In genomic region chr5:114776174-114776573, GRCm38 (mm10) we compare ENCODE assay signal across 8 mouse cellular contexts. TPM values are rescaled to one million over a fixed set of nuclear protein-coding genes. Genes with fewer than 3 reads are reported as not detected.
DNase-seq lines count a peak whose midpoint lies in the region; ATAC-seq lines count a peak whose summit lies in the region.

No protein-coding gene starts in this region.

- no peaks in the 10 kb centered on the region; the same call in 1 of the 2 replicates for H3K36me3 ChIP-seq in liver, embryonic 11.5 days (ENCODE audit: control insufficient read depth, insufficient read depth, low read length)
- H3K36me3 ChIP-seq in embryonic facial prominence, embryonic 14.5 days (ENCODE audit: control insufficient read depth, insufficient read depth, low read length): no peaks in the 10 kb centered on the region
- H3K36me3 ChIP-seq in intestine, embryonic 15.5 days: no peaks in the 10 kb centered on the region
- H3K36me3 ChIP-seq in neural tube, embryonic 13.5 days: no peaks in the 10 kb centered on the region

- H3K27me3 ChIP-seq in liver, embryonic 11.5 days (replicated peaks; ENCODE audit: control insufficient read depth, insufficient read depth, low read length): no peaks in the 10 kb centered on the region
- no peaks in the 10 kb centered on the region for H3K27me3 ChIP-seq in embryonic facial prominence, embryonic 14.5 days (replicated peaks; ENCODE audit: control insufficient read depth, insufficient read depth, low read length)
- no peaks in the 10 kb centered on the region for H3K27me3 ChIP-seq in intestine, embryonic 15.5 days (replicated peaks)
- H3K27me3 ChIP-seq in neural tube, embryonic 13.5 days: no peaks in the 10 kb centered on the region

- H3K9me3 ChIP-seq in liver, embryonic 11.5 days (ENCODE audit: control insufficient read depth, low read length): no peaks in the 10 kb centered on the region
- H3K9me3 ChIP-seq in embryonic facial prominence, embryonic 14.5 days (ENCODE audit: control insufficient read depth, low read length): no peaks in the 10 kb centered on the region
- no peaks in the 10 kb centered on the region for H3K9me3 ChIP-seq in intestine, embryonic 15.5 days
- no peaks in the 10 kb centered on the region for H3K9me3 ChIP-seq in neural tube, embryonic 13.5 days

- H3K4me3 ChIP-seq in liver, embryonic 11.5 days (ENCODE audit: low read depth, low read length): peak overlapping the region; percentile 100
- peak overlapping the region; percentile 97 for H3K4me3 ChIP-seq in embryonic facial prominence, embryonic 14.5 days (ENCODE audit: low read depth, low read length)
- peak overlapping the region; percentile 99; the same call in 1 of the 2 replicates for H3K4me3 ChIP-seq in intestine, embryonic 15.5 days (replicated peaks)
- peak overlapping the region; percentile 99 for H3K4me3 ChIP-seq in neural tube, embryonic 13.5 days

- no peak for DNase-seq in liver, embryonic 11.5 days (ENCODE audit: low spot score)
- DNase-seq in liver: no peak
- DNase-seq in embryonic facial prominence, embryonic 14.5 days (ENCODE audit: low spot score): no peak
- DNase-seq in kidney, postnatal 10 days: no peak
- DNase-seq in ovary, adult 18-20 months (ENCODE audit: low spot score): no peak

- no peak overlapping the region for H3K27ac ChIP-seq in liver, embryonic 11.5 days (ENCODE audit: low read depth, low read length)
- no peak overlapping the region for H3K27ac ChIP-seq in embryonic facial prominence, embryonic 14.5 days (replicated peaks; ENCODE audit: low read depth, low read length)
- no peak overlapping the region for H3K27ac ChIP-seq in intestine, embryonic 15.5 days
- no peak overlapping the region for H3K27ac ChIP-seq in neural tube, embryonic 13.5 days (replicated peaks)

- peak overlapping the region; percentile 96 for H3K9ac ChIP-seq in liver, embryonic 11.5 days (ENCODE audit: low read depth, low read length)
- 0 out of 2 replicates have a peak overlapping the region, but pooled peaks have one; percentile 95 for H3K9ac ChIP-seq in embryonic facial prominence, embryonic 14.5 days (ENCODE audit: low read depth, low read length)
- peak overlapping the region; percentile 92; the same call in 1 of the 2 replicates for H3K9ac ChIP-seq in intestine, embryonic 15.5 days
- peak overlapping the region; percentile 98 for H3K9ac ChIP-seq in neural tube, embryonic 13.5 days

- ATAC-seq in liver, embryonic 11.5 days (replicated peaks; ENCODE audit: low FRiP score): no peak
- ATAC-seq in embryonic facial prominence, embryonic 14.5 days (ENCODE audit: low read depth): no peak
- no peak for ATAC-seq in intestine, embryonic 15.5 days
- ATAC-seq in neural tube, embryonic 13.5 days (ENCODE audit: low read depth): no peak
- no peak; the same call in 1 of the 2 replicates for ATAC-seq in megakaryocyte-erythroid progenitor cell, adult 5-6 weeks (replicated peaks; ENCODE audit: low FRiP score, low TSS enrichment, poor library complexity, severe bottlenecking)

- 57% methylated on average over 7 of the region's 7 CpGs for WGBS in liver, embryonic 11.5 days
- WGBS in embryonic facial prominence, embryonic 14.5 days: 69% methylated on average over 7 of the region's 7 CpGs
- WGBS in intestine, embryonic 15.5 days: 70% methylated on average over 7 of the region's 7 CpGs
- WGBS in neural tube, embryonic 13.5 days: 43% methylated on average over 7 of the region's 7 CpGs

- peak overlapping the region; percentile 90 for H3K4me2 ChIP-seq in liver, embryonic 11.5 days
- H3K4me2 ChIP-seq in embryonic facial prominence, embryonic 14.5 days (ENCODE audit: low read depth, low read length): peak overlapping the region; percentile 89
- peak overlapping the region; percentile 84 for H3K4me2 ChIP-seq in intestine, embryonic 15.5 days (replicated peaks)
- peak overlapping the region; percentile 86 for H3K4me2 ChIP-seq in neural tube, embryonic 13.5 days

- H3K4me1 ChIP-seq in liver, embryonic 11.5 days (replicated peaks; ENCODE audit: control insufficient read depth, insufficient read depth, low read length): peaks cover 62% of the 10 kb centered on the region
- H3K4me1 ChIP-seq in embryonic facial prominence, embryonic 14.5 days (ENCODE audit: control insufficient read depth, insufficient read depth, low read length): peaks cover 10% of the 10 kb centered on the region
- peaks cover 6% of the 10 kb centered on the region; the same call in 1 of the 2 replicates for H3K4me1 ChIP-seq in intestine, embryonic 15.5 days (replicated peaks)
- peaks cover 69% of the 10 kb centered on the region for H3K4me1 ChIP-seq in neural tube, embryonic 13.5 days (replicated peaks)

RNA-seq across cellular contexts. Expression of gene Git2, which starts 0.9 kb away (rescaled TPM):
- polyA plus RNA-seq in liver, embryonic 11.5 days (2014; fragmentation: Nextera tagmentation; extraction: Ambion mirVana): 37.5 and 46.1 TPM in 2 replicates
- polyA plus RNA-seq in embryonic facial prominence, embryonic 14.5 days (2014; fragmentation: Nextera tagmentation; extraction: Ambion mirVana): 40.1 and 42.0 TPM in 2 replicates
- polyA plus RNA-seq in intestine, embryonic 15.5 days (2015; fragmentation: Nextera tagmentation; extraction: Ambion mirVana): 30.7 and 31.7 TPM in 2 replicates
- polyA plus RNA-seq in neural tube, embryonic 13.5 days (2015; fragmentation: Nextera tagmentation; extraction: Ambion mirVana): 47.5 and 52.1 TPM in 2 replicates
- 81.5 and 99.6 TPM in 2 replicates for total RNA-seq in megakaryocyte-erythroid progenitor cell, adult 5-6 weeks (2014; fragmentation: Nextera tagmentation)
- total RNA-seq in megakaryocyte-erythroid progenitor cell, adult 5-6 weeks (2017): 45.2 and 48.5 TPM in 2 replicates

RNA-seq across cellular contexts. Expression of gene Ankrd13a, which starts 1.7 kb away (rescaled TPM):
- polyA plus RNA-seq in liver, embryonic 11.5 days (2014; fragmentation: Nextera tagmentation; extraction: Ambion mirVana): 81.2 and 96.5 TPM in 2 replicates
- polyA plus RNA-seq in embryonic facial prominence, embryonic 14.5 days (2014; fragmentation: Nextera tagmentation; extraction: Ambion mirVana): 61.4 and 65.4 TPM in 2 replicates
- polyA plus RNA-seq in intestine, embryonic 15.5 days (2015; fragmentation: Nextera tagmentation; extraction: Ambion mirVana): 55.1 and 55.3 TPM in 2 replicates
- polyA plus RNA-seq in neural tube, embryonic 13.5 days (2015; fragmentation: Nextera tagmentation; extraction: Ambion mirVana): 50.3 and 52.0 TPM in 2 replicates
- total RNA-seq in megakaryocyte-erythroid progenitor cell, adult 5-6 weeks (2014; fragmentation: Nextera tagmentation): 351 and 396 TPM in 2 replicates
- 330 and 379 TPM in 2 replicates for total RNA-seq in megakaryocyte-erythroid progenitor cell, adult 5-6 weeks (2017)

RNA-seq across cellular contexts. Expression of gene 1500011B03Rik, which starts 47.1 kb away (rescaled TPM):
- 70.3 and 75.6 TPM in 2 replicates for polyA plus RNA-seq in liver, embryonic 11.5 days (2014; fragmentation: Nextera tagmentation; extraction: Ambion mirVana)
- 97.9 and 99.8 TPM in 2 replicates for polyA plus RNA-seq in embryonic facial prominence, embryonic 14.5 days (2014; fragmentation: Nextera tagmentation; extraction: Ambion mirVana)
- polyA plus RNA-seq in intestine, embryonic 15.5 days (2015; fragmentation: Nextera tagmentation; extraction: Ambion mirVana): 69.4 and 70.6 TPM in 2 replicates
- polyA plus RNA-seq in neural tube, embryonic 13.5 days (2015; fragmentation: Nextera tagmentation; extraction: Ambion mirVana): 243 and 266 TPM in 2 replicates
- total RNA-seq in megakaryocyte-erythroid progenitor cell, adult 5-6 weeks (2014; fragmentation: Nextera tagmentation): 55.0 and 65.2 TPM in 2 replicates
- 49.4 and 53.2 TPM in 2 replicates for total RNA-seq in megakaryocyte-erythroid progenitor cell, adult 5-6 weeks (2017)
